Mouse (Mus musculus): Measurements from ENCODE around the gene Golga4. TPM values are rescaled to one million over a fixed set of nuclear protein-coding genes. Genes with fewer than 3 reads are reported as not detected.
"Not testable (repeated sequence)": the region's sequence is repeated elsewhere in the genome, so short reads cannot be mapped to it uniquely, and the experiment has no call there.

Gene Golga4
- polyA plus RNA-seq, 1 experiment from 2014 or later = 60.0 TPM

GRCm38 (mm10) chr9:118585998-118586397 lies 79.9 kb downstream of the Golga4 start:
- DNase-seq (ENCODE audit: low spot score) = no peak
- 75% methylated on average over 6 of the region's 6 CpGs for WGBS
- H3K27me3 ChIP-seq (ENCODE audit: insufficient read depth, poor library complexity, severe bottlenecking) = no peaks in the 10 kb centered on the region

DNA sequence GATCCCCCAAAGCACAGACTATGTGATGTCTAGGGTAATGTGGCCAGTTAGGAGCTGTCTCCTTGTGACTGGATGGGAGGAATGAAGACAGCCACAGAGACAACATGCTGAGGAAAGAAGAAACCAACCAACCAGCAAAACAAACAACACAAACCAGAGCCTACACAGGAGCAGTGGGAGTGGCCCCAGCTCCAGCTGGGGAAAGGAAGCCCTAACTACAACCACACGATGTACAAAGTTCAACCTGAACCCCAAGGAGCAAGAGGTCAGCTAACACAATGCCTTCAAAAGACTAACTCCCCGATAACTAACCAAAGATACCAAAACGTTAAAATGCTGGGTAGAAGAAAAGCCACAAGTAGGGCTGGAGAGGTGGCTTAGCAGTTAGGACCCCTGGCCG lies 81.0 kb downstream of the Golga4 start:
- H3K9me3 ChIP-seq = no peaks in the 10 kb centered on the region
- 71% methylated on average over 4 of the region's 4 CpGs for WGBS
- no peak overlapping the region for H3K27ac ChIP-seq
- H3K4me1 ChIP-seq = peaks cover 49% of the 10 kb centered on the region
- H3K36me3 ChIP-seq = peaks cover 15% of the 10 kb centered on the region
- H3K4me3 ChIP-seq = no peak overlapping the region
- H3K27me3 ChIP-seq (ENCODE audit: insufficient read depth, poor library complexity, severe bottlenecking) = no peaks in the 10 kb centered on the region
- DNase-seq (ENCODE audit: low spot score) = peak; percentile 61

More at GRCm38 (mm10) chr9:118585998-118586397, 79.9 kb downstream of the Golga4 start:
- peaks cover 18% of the 10 kb centered on the region for H3K36me3 ChIP-seq
- no peak overlapping the region for H3K4me3 ChIP-seq
- no peaks in the 10 kb centered on the region for H3K9me3 ChIP-seq
- H3K27ac ChIP-seq = no peak overlapping the region
- peaks cover 38% of the 10 kb centered on the region for H3K4me1 ChIP-seq

GRCm38 (mm10) chr9:118589249-118589648 lies 83.2 kb downstream of the Golga4 start:
- Histone ChIP-seq H3K4me3 (no peak overlapping the region), H3K27me3 (ENCODE audit: insufficient read depth, poor library complexity, severe bottlenecking) (no peaks in the 10 kb centered on the region), H3K4me1 (peaks cover 58% of the 10 kb centered on the region), H3K27ac (peak overlapping the region; percentile 78), H3K36me3 (no peaks in the 10 kb centered on the region), H3K9me3 (no peaks in the 10 kb centered on the region)
- DNase-seq (ENCODE audit: low spot score) = peak; percentile 58
- WGBS = 24% methylated on average over 3 of the region's 3 CpGs

DNA sequence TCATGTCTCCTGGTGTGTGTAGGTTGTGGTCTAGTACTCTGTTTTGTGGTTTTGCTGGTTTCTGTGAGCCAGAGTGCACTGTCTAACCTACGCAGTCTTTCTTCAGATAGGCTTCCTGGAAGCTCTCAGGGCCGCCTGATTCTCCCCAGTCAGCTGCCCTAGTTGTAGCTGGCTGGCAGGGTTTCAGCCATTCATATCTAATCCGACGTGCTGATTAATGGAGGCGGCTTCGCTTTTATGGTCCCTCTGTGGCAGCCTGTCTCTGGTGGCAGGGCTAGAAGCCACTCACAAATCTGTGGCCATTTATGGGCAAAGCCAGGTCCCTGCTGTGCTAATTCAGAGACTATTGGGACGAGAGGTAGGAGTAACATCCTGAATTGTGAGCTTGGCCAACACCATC lies 84.2 kb downstream of the Golga4 start:
- H3K27ac ChIP-seq = peak overlapping the region; percentile 78
- peaks cover 51% of the 10 kb centered on the region for H3K4me1 ChIP-seq

GRCm38 (mm10) chr9:118591633-118592032 lies 85.6 kb downstream of the Golga4 start:
- peak; percentile 50 for DNase-seq (ENCODE audit: low spot score)
- Histone ChIP-seq H3K4me1 (peaks cover 57% of the 10 kb centered on the region), H3K27ac (peak overlapping the region; percentile 78; the same call in 1 of the 2 replicates), H3K9me3 (no peaks in the 10 kb centered on the region), H3K27me3 (ENCODE audit: insufficient read depth, poor library complexity, severe bottlenecking) (peaks cover 4% of the 10 kb centered on the region; the same call in 1 of the 2 replicates), H3K4me3 (no peak overlapping the region), H3K36me3 (no peaks in the 10 kb centered on the region)
- WGBS = 72% methylated on average over 6 of the region's 6 CpGs

More for the DNA sequence above, 84.2 kb downstream of the Golga4 start:
- Histone ChIP-seq H3K4me3 (no peak overlapping the region), H3K9me3 (no peaks in the 10 kb centered on the region), H3K36me3 (no peaks in the 10 kb centered on the region), H3K27me3 (ENCODE audit: insufficient read depth, poor library complexity, severe bottlenecking) (no peaks in the 10 kb centered on the region)
- peak; percentile 80 for DNase-seq (ENCODE audit: low spot score)
- 21% methylated on average over 7 of the region's 7 CpGs for WGBS

DNA sequence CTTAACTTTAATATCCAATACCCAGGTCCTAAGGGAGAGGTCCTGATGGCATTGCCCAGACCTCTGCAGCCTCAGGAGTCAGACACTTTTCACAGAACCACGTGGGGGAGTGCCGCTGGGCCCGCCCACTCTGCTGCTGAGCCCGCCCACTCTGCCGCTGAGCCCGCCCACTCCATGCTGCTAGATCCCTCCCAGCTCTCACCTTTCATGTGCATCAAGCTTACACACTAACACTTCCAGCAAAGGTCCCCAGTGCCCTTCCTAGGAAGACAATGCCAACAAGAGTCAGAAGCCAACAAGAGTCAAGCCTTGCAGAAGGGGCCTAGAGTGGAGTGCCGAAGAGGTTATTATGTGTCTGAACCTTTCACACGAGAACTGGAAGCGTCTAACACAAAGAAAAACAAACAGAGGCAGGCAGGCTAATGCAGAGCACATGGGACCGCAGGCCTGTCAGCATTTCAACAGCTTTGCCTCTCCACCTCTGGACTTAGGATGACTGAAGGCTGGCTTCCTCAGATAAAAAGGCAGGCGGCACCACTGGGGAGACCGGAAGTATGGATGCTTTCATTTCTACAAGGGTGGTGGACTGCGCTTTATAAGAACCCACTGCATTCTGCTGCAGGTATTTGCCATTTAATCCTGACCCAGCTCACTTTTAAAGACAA lies 86.7 kb downstream of the Golga4 start:
- Histone ChIP-seq H3K36me3 (no peaks in the 10 kb centered on the region), H3K27ac (peak overlapping the region; percentile 42), H3K9me3 (no peaks in the 10 kb centered on the region), H3K4me1 (peaks cover 58% of the 10 kb centered on the region), H3K4me3 (no peak overlapping the region; the same call in 1 of the 2 replicates), H3K27me3 (ENCODE audit: insufficient read depth, poor library complexity, severe bottlenecking) (peaks cover 12% of the 10 kb centered on the region)
- 23% methylated on average over 13 of the region's 13 CpGs for WGBS
- DNase-seq (ENCODE audit: low spot score) = peak; percentile 76

DNA sequence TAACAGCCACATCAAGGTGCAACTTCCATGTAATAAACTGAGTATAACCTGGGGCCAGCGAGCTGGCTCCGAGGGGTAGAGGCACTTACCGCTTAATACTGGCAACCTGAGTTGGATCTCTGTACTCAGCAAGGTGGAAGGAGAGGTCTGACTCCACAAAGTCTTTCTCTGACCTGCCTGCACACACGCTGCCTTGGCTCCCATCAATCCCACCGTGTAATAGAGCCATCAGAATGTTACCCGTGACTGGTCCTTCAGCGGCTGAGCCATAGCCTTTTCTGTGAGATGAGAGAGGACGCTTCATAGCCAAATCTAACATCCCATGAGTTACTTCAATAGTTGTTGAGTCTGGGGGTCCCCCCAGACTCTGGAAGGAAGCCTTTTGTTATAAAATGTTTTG lies 87.4 kb downstream of the Golga4 start:
- 91% methylated on average over 8 of the region's 8 CpGs for WGBS
- no peak overlapping the region for H3K4me3 ChIP-seq
- H3K4me1 ChIP-seq = peaks cover 58% of the 10 kb centered on the region
- H3K27me3 ChIP-seq (ENCODE audit: insufficient read depth, poor library complexity, severe bottlenecking) = peaks cover 18% of the 10 kb centered on the region
- H3K9me3 ChIP-seq = no peaks in the 10 kb centered on the region
- no peaks in the 10 kb centered on the region for H3K36me3 ChIP-seq
- DNase-seq (ENCODE audit: low spot score) = peak; percentile 58
- H3K27ac ChIP-seq = peak overlapping the region; percentile 42; the same call in 1 of the 2 replicates

DNA sequence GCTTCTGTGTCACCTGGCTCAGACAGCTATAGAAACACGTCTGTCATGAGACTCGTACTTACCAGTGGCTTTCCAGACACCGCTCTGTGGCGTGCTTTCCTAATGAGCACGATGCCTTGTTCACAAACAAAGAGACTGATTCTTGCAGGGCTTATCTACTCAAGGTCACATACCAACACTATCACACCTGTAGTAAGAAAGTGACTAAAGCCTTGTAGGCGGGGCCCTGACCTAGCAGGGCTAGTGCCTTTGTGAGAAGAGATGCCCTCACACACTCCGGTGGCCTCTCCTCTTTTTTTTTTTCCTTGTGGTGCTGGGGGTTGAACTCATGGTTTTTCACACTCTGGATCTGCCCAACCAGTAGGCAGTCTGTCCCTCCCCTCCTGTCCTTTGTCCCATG lies 90.7 kb downstream of the Golga4 start:
- H3K27ac ChIP-seq = no peak overlapping the region; the same call in 1 of the 2 replicates
- WGBS = 62% methylated on average over 7 of the region's 7 CpGs
- no peaks in the 10 kb centered on the region for H3K9me3 ChIP-seq
- DNase-seq (ENCODE audit: low spot score) = no peak
- no peak overlapping the region for H3K4me3 ChIP-seq
- peaks cover 32% of the 10 kb centered on the region for H3K27me3 ChIP-seq (ENCODE audit: insufficient read depth, poor library complexity, severe bottlenecking)
- no peaks in the 10 kb centered on the region for H3K36me3 ChIP-seq
- peaks cover 38% of the 10 kb centered on the region for H3K4me1 ChIP-seq

- peaks cover 62% of the 10 kb centered on the region for H3K27me3 ChIP-seq (ENCODE audit: insufficient read depth, poor library complexity, severe bottlenecking)
- WGBS = 59% methylated on average over 3 of the region's 3 CpGs
- not testable (repeated sequence) for H3K36me3 ChIP-seq
These were observed 94.3 kb downstream of the Golga4 start for GRCm38 (mm10) chr9:118600393-118600792.

DNA sequence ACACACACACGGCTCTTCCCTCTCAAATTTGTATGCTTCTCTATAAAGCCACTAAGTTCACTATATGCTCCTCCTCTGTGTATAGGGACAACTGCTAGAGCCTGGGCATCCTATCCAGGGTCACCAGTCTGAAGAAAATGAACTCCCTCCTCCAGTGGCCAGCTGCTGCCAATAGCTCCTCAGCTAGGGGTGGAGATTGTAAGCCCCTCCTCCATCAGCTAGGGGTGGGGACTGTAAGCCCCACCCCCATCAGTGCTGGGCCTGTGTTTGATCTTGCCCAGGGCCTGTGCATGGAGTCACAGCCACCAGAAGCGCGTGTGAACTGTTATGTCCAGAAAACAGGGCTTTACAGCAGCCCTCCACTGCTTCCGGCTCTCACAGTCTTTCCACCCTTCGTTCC lies 96.5 kb downstream of the Golga4 start:
- peaks cover 40% of the 10 kb centered on the region for H3K4me1 ChIP-seq
- WGBS = 74% methylated on average over 5 of the region's 5 CpGs
- H3K36me3 ChIP-seq = no peaks in the 10 kb centered on the region
- no peaks in the 10 kb centered on the region for H3K9me3 ChIP-seq
- H3K27me3 ChIP-seq (ENCODE audit: insufficient read depth, poor library complexity, severe bottlenecking) = peaks cover 57% of the 10 kb centered on the region
- DNase-seq (ENCODE audit: low spot score) = no peak
- H3K27ac ChIP-seq = no peak overlapping the region
- no peak overlapping the region for H3K4me3 ChIP-seq

More at GRCm38 (mm10) chr9:118600393-118600792, 94.3 kb downstream of the Golga4 start:
- peaks cover 31% of the 10 kb centered on the region for H3K4me1 ChIP-seq
- H3K4me3 ChIP-seq; H3K27ac ChIP-seq; DNase-seq (ENCODE audit: low spot score); H3K9me3 ChIP-seq: not testable (repeated sequence)

- no peaks in the 10 kb centered on the region for H3K9me3 ChIP-seq
- peaks cover 52% of the 10 kb centered on the region for H3K4me1 ChIP-seq
- no peaks in the 10 kb centered on the region for H3K36me3 ChIP-seq
- 12% methylated on average over 42 of the region's 42 CpGs for WGBS
- peak within 1 kb of the TSS; percentile 89 for H3K4me3 ChIP-seq
- H3K27me3 ChIP-seq (ENCODE audit: insufficient read depth, poor library complexity, severe bottlenecking) = peaks cover 62% of the 10 kb centered on the region
- DNase-seq (ENCODE audit: low spot score) = no peak
- peak within 1 kb of the TSS; percentile 95 for H3K27ac ChIP-seq
These were observed 100.2 kb downstream of the Golga4 start, which contains the start of gene Itga9 for GRCm38 (mm10) chr9:118606148-118606816. Itga9 (plus strand) TSS chr9:118606690.

- WGBS = under 1% methylated on average over 68 of the region's 68 CpGs
These were observed 100.8 kb downstream of the Golga4 start for GRCm38 (mm10) chr9:118606817-118607371.

More at GRCm38 (mm10) chr9:118606817-118607371, 100.8 kb downstream of the Golga4 start:
- Histone ChIP-seq H3K4me1 (peaks cover 58% of the 10 kb centered on the region), H3K27me3 (ENCODE audit: insufficient read depth, poor library complexity, severe bottlenecking) (peaks cover 65% of the 10 kb centered on the region), H3K9me3 (no peaks in the 10 kb centered on the region), H3K36me3 (no peaks in the 10 kb centered on the region), H3K4me3 (peak overlapping the region; percentile 89), H3K27ac (peak overlapping the region; percentile 95)
- DNase-seq (ENCODE audit: low spot score) = no peak

All from heart, embryonic 10.5 days (tissue).